Mouse (Mus musculus): ENCODE measurements around the gene Gm9903.

Gene Gm9903

GRCm38 (mm10) chr5:33629301-33629987, at the start of gene Gm9903, which contains the start of gene Fam53a:
Gm9903 (plus strand) TSS chr5:33629925.
Fam53a (minus strand) TSS chr5:33629635.
- DNase-seq (ENCODE audit: low spot score in 2 of 2), result peak; percentile 100

GRCm38 (mm10) chr5:33580336-33580735, 49.4 kb upstream of the Gm9903 start:
- no peak for DNase-seq (ENCODE audit: low spot score in 2 of 2)

GRCm38 (mm10) chr5:33587498-33588058, 42.1 kb upstream of the Gm9903 start:
- no peak for DNase-seq (ENCODE audit: low spot score in 2 of 2)

- DNase-seq (ENCODE audit: low spot score in 2 of 2), result no peak
Observed at GRCm38 (mm10) chr5:33588066-33588465, 41.7 kb upstream of the Gm9903 start.

- DNase-seq (ENCODE audit: low spot score in 2 of 2), result peak; percentile 24 to 78
Observed at GRCm38 (mm10) chr5:33589221-33589888, 40.4 kb upstream of the Gm9903 start.

GRCm38 (mm10) chr5:33593620-33594019, 36.1 kb upstream of the Gm9903 start:
- DNase-seq (ENCODE audit: low spot score in 2 of 2), result peak in 1 of 2 experiments; percentile 44

GRCm38 (mm10) chr5:33605314-33605713, 24.4 kb upstream of the Gm9903 start:
- DNase-seq (ENCODE audit: low spot score in 2 of 2), result no peak

- DNase-seq (ENCODE audit: low spot score in 2 of 2), result no peak
Observed at GRCm38 (mm10) chr5:33606631-33607030, 23.1 kb upstream of the Gm9903 start.

GRCm38 (mm10) chr5:33607434-33607833, 22.3 kb upstream of the Gm9903 start:
- DNase-seq (ENCODE audit: low spot score in 2 of 2), result no peak

GRCm38 (mm10) chr5:33609226-33609625, 20.5 kb upstream of the Gm9903 start:
- no peak for DNase-seq (ENCODE audit: low spot score in 2 of 2)

- DNase-seq (ENCODE audit: low spot score in 2 of 2), result no peak
Observed at GRCm38 (mm10) chr5:33611795-33612194, 17.9 kb upstream of the Gm9903 start.

- DNase-seq (ENCODE audit: low spot score in 2 of 2), result no peak
Observed at GRCm38 (mm10) chr5:33614391-33614790, 15.3 kb upstream of the Gm9903 start.

GRCm38 (mm10) chr5:33622671-33623070, 7.1 kb upstream of the Gm9903 start:
- DNase-seq (ENCODE audit: low spot score in 2 of 2), result no peak

- DNase-seq (ENCODE audit: low spot score in 2 of 2), result no peak
Observed at GRCm38 (mm10) chr5:33623766-33624165, 6.0 kb upstream of the Gm9903 start.

GRCm38 (mm10) chr5:33627968-33628367, 1.8 kb upstream of the Gm9903 start:
- no peak for DNase-seq (ENCODE audit: low spot score in 2 of 2)

- DNase-seq (ENCODE audit: low spot score in 2 of 2), result peak in 1 of 2 experiments; percentile 62
Observed at GRCm38 (mm10) chr5:33628820-33629300, 865 bp upstream of the Gm9903 start.

GRCm38 (mm10) chr5:33630061-33630460, 336 bp downstream of the Gm9903 start:
- peak; percentile 33 to 50 for DNase-seq (ENCODE audit: low spot score in 2 of 2)

- DNase-seq (ENCODE audit: low spot score in 2 of 2), result no peak
Observed at GRCm38 (mm10) chr5:33630615-33631014, 890 bp downstream of the Gm9903 start.

- no peak for DNase-seq (ENCODE audit: low spot score in 2 of 2)
Observed at GRCm38 (mm10) chr5:33632526-33632925, 2.8 kb downstream of the Gm9903 start.

GRCm38 (mm10) chr5:33635361-33635760, 5.6 kb downstream of the Gm9903 start:
- DNase-seq (ENCODE audit: low spot score in 2 of 2), result no peak

GRCm38 (mm10) chr5:33637606-33638350, 8.1 kb downstream of the Gm9903 start:
- DNase-seq (ENCODE audit: low spot score in 2 of 2), result no peak

GRCm38 (mm10) chr5:33638826-33639225, 9.1 kb downstream of the Gm9903 start:
- DNase-seq (ENCODE audit: low spot score in 2 of 2), result no peak
